Mouse (Mus musculus) CH12.LX (cell line): ENCODE results near the gene Larp7. TPM values are rescaled to one million over a fixed set of nuclear protein-coding genes. Genes with fewer than 3 reads are reported as not detected.

Experiments
- DNase-seq: peaks from one replicate; pipeline ENCODE4 v3.0.0-alpha.2; 2013; ENCODE audit errors: extremely low read depth
- H3K27ac ChIP-seq: 2 replicates; pipeline ENCODE4 v1.5.1; 2012; ENCODE audit warnings: low read depth, mild to moderate bottlenecking, control low read depth, moderate library complexity; ENCODE audit not compliant: insufficient read depth
- H3K27me3 ChIP-seq: replicated peaks from 2 replicates; pipeline ENCODE3; 2012; ENCODE audit warnings: inconsistent platforms
- H3K36me3 ChIP-seq, 2 experiments: replicated peaks in 1 of 2; 2 replicates each; pipeline versions ENCODE3 to v1.6.1; 2012; ENCODE audit warnings: inconsistent platforms in 1 of 2, low read length in 1 of 2, mild to moderate bottlenecking in 1 of 2, mixed read lengths in 1 of 2, moderate library complexity in 1 of 2; ENCODE audit not compliant: control insufficient read depth in 1 of 2, insufficient read depth in 1 of 2
- H3K4me1 ChIP-seq, 2 experiments: 2 replicates each; pipeline ENCODE4 v1.6.1; 2012; ENCODE audit warnings: inconsistent platforms in 1 of 2, moderate library complexity in 1 of 2; ENCODE audit not compliant: insufficient read depth in 2 of 2, control insufficient read depth in 1 of 2
- H3K4me2 ChIP-seq: 2 replicates; pipeline ENCODE4 v1.6.1; 2012; ENCODE audit warnings: low read depth, mild to moderate bottlenecking, control low read depth; ENCODE audit not compliant: poor library complexity, insufficient read depth, severe bottlenecking
- H3K4me3 ChIP-seq, 3 experiments: fragments of 150-350 bp in 1 of 3; sonication (generic) in 1 of 3; replicated peaks in 1 of 3; 2 replicates each; pipeline versions ENCODE3 to v1.5.1; 2011 to 2012; ENCODE audit warnings: low read depth in 2 of 3, low read length in 2 of 3, mild to moderate bottlenecking in 2 of 3, moderate library complexity in 2 of 3, control low read depth in 1 of 3, improper control_type of control experiment in 1 of 3, inconsistent platforms in 1 of 3, mixed read lengths in 1 of 3; ENCODE audit not compliant: poor library complexity in 1 of 3
- H3K79me2 ChIP-seq: replicated peaks from 2 replicates; pipeline ENCODE4 v1.6.1; 2012; ENCODE audit warnings: mild to moderate bottlenecking, moderate library complexity; ENCODE audit not compliant: control insufficient read depth, poor library complexity, insufficient read depth, severe bottlenecking; ENCODE audit errors: extremely low read depth
- H3K9ac ChIP-seq: 2 replicates; pipeline ENCODE4 v1.6.1; 2012; ENCODE audit warnings: low read depth, mild to moderate bottlenecking, control low read depth, moderate library complexity; ENCODE audit not compliant: insufficient read depth
- H3K9me3 ChIP-seq: replicated peaks from 2 replicates; pipeline ENCODE3; 2012; ENCODE audit warnings: low read length, inconsistent platforms, mixed read lengths
- CHD2 ChIP-seq: IDR thresholded peaks from 2 replicates; pipeline ENCODE4 v1.6.1; 2011; ENCODE audit warnings: low read length, improper control_type of control experiment
- CTCF ChIP-seq, 2 experiments: IDR thresholded peaks in 1 of 2; conservative IDR thresholded peaks in 1 of 2; 2 replicates each; pipeline ENCODE4 v1.5.1; 2011 to 2012; ENCODE audit warnings: low read depth in 2 of 2, low read length in 2 of 2, improper control_type of control experiment in 1 of 2, inconsistent platforms in 1 of 2, mild to moderate bottlenecking in 1 of 2, moderate library complexity in 1 of 2
- ELF1 ChIP-seq: IDR thresholded peaks from 2 replicates; pipeline ENCODE4 v1.6.1; 2014; ENCODE audit warnings: low read depth, mild to moderate bottlenecking, inconsistent platforms, low read length, improper control_type of control experiment
- EP300 ChIP-seq: IDR thresholded peaks from 2 replicates; pipeline ENCODE4 v1.6.1; 2011; ENCODE audit warnings: low read length, improper control_type of control experiment
- ETS1 ChIP-seq: conservative IDR thresholded peaks from 2 replicates; pipeline ENCODE4 v1.6.1; 2012; ENCODE audit warnings: low read depth, mild to moderate bottlenecking, inconsistent platforms, low read length, improper control_type of control experiment, moderate library complexity
- JUN ChIP-seq: IDR thresholded peaks from 2 replicates; pipeline ENCODE4 v1.6.1; 2011; ENCODE audit warnings: low read depth, mild to moderate bottlenecking, low read length, improper control_type of control experiment, moderate library complexity; ENCODE audit not compliant: insufficient read depth
- JUND ChIP-seq: conservative IDR thresholded peaks from 2 replicates; pipeline ENCODE4 v1.6.1; 2011; ENCODE audit warnings: low read depth, low read length, improper control_type of control experiment
- KAT2A ChIP-seq: IDR thresholded peaks from 2 replicates; pipeline ENCODE4 v1.6.1; 2012; ENCODE audit warnings: low read length, improper control_type of control experiment, inconsistent platforms; ENCODE audit not compliant: insufficient replicate concordance
- MAX ChIP-seq: IDR thresholded peaks from 2 replicates; pipeline ENCODE4 v1.6.1; 2011; ENCODE audit warnings: low read length, improper control_type of control experiment
- MAZ ChIP-seq: IDR thresholded peaks from 2 replicates; pipeline ENCODE4 v1.6.1; 2012; ENCODE audit warnings: low read depth, mild to moderate bottlenecking, inconsistent platforms, low read length, improper control_type of control experiment, moderate library complexity
- MXI1 ChIP-seq: IDR thresholded peaks from 2 replicates; pipeline ENCODE4 v1.6.1; 2011; ENCODE audit warnings: mild to moderate bottlenecking, low read depth, low read length, improper control_type of control experiment
- MYC ChIP-seq: IDR thresholded peaks from 2 replicates; pipeline ENCODE4 v1.6.1; 2011; ENCODE audit warnings: low read depth, mild to moderate bottlenecking, improper control_type of control experiment, low read length
- NRF1 ChIP-seq: IDR thresholded peaks from 2 replicates; pipeline ENCODE4 v1.6.1; 2014; ENCODE audit warnings: low read depth, mild to moderate bottlenecking, inconsistent platforms, low read length, improper control_type of control experiment, moderate library complexity
- POLR2A ChIP-seq: IDR thresholded peaks from 2 replicates; pipeline ENCODE4 v1.6.1; 2011; ENCODE audit warnings: low read depth, mild to moderate bottlenecking, improper control_type of control experiment, low read length
- POLR2AphosphoS2 ChIP-seq: IDR thresholded peaks from 2 replicates; pipeline ENCODE4 v1.6.1; 2011; ENCODE audit warnings: low read depth, low read length, improper control_type of control experiment
- RAD21 ChIP-seq: IDR thresholded peaks from 2 replicates; pipeline ENCODE4 v1.6.1; 2011; ENCODE audit warnings: low read depth, mild to moderate bottlenecking, low read length, improper control_type of control experiment, moderate library complexity
- RCOR1 ChIP-seq: conservative IDR thresholded peaks from 2 replicates; pipeline ENCODE4 v1.6.1; 2012; ENCODE audit warnings: low read depth, mild to moderate bottlenecking, inconsistent platforms, low read length, improper control_type of control experiment
- SMC3 ChIP-seq: IDR thresholded peaks from 2 replicates; pipeline ENCODE4 v1.6.1; 2011; ENCODE audit warnings: low read depth, low read length, improper control_type of control experiment
- TBP ChIP-seq: conservative IDR thresholded peaks from 2 replicates; pipeline ENCODE4 v1.6.1; 2011; ENCODE audit warnings: low read depth, low read length, improper control_type of control experiment
- TCF12 ChIP-seq: IDR thresholded peaks from 2 replicates; pipeline ENCODE4 v1.6.1; 2014; ENCODE audit warnings: low read depth, mild to moderate bottlenecking, inconsistent platforms, low read length, improper control_type of control experiment
- USF1 ChIP-seq: IDR thresholded peaks from 2 replicates; pipeline ENCODE4 v1.6.1; 2014; ENCODE audit warnings: low read depth, mild to moderate bottlenecking, inconsistent platforms, low read length, improper control_type of control experiment
- USF2 ChIP-seq: conservative IDR thresholded peaks from 2 replicates; pipeline ENCODE4 v1.6.1; 2011; ENCODE audit warnings: low read depth, low read length, improper control_type of control experiment
- dilution Hi-C: fragments of 300-500 bp; cut with MboI; formaldehyde crosslinking; loops from 2 replicates; pipeline ENCODE4 v1.14.3; 2020; ENCODE audit warnings: low sequenced_read_pairs; ENCODE audit not compliant: extremely low pct_unique_long_range_greater_than_20kb, extremely low pct_ligation_motif_present
- in situ Hi-C: fragments of 300-500 bp; cut with MboI; formaldehyde crosslinking; loops from 3 replicates; pipeline ENCODE4 v1.14.3; 2019; ENCODE audit warnings: low sequenced_read_pairs, low pct_ligation_motif_present, low pct_unique_long_range_greater_than_20kb, mixed read lengths
- polyA plus RNA-seq: library from polyadenylated mRNA; unstranded; fragments of >175 nt; gene quantifications from 2 replicates; pipeline ENCODE4 v1.2.1, GENCODE M21; 2012; ENCODE audit warnings: low read depth; ENCODE audit not compliant: insufficient read length
- total RNA-seq, 2 experiments: library from RNA; depleted of rRNA; stranded (reverse); fragments of 300-350 nt in 1 of 2; fragments of >200 nt in 1 of 2; gene quantifications; 2 replicates each; pipeline ENCODE4 v1.2.3; 2012 to 2014

The Larp7 gene
- total and polyA plus RNA-seq, 3 experiments: 28.9 to 70.6 (median 35.5) TPM

GRCm38 (mm10) chr3:127547882-127548281 is 5.3 kb downstream of the Larp7 start:
- Histone ChIP-seq H3K4me2 (no peak overlapping the region), H3K79me2 (peaks cover 7% of the 10 kb centered on the region; the same call in 1 of the 2 replicates), H3K4me3 (no peak overlapping the region), H3K27me3 (no peaks in the 10 kb centered on the region), H3K36me3 (peaks cover 16 to 36% of the 10 kb centered on the region in 2 experiments), H3K9me3 (no peaks in the 10 kb centered on the region), H3K4me1 (peaks cover 0 to 5% of the 10 kb centered on the region in 2 experiments; a peak in 2 of 4 replicates), H3K9ac (no peak overlapping the region), H3K27ac (no peak overlapping the region)
- in situ Hi-C loops: loop anchor here (25.0 kb wide), 1 partner anchor 211 kb away; no protein-coding TSS in a partner anchor
- DNase-seq: peak; percentile 53
- TF ChIP-seq CTCF (conservative IDR thresholded peaks at IDR 0.05 in 1 of 2, IDR thresholded peaks at IDR 0.05 in 1 of 2; ENCODE audit: low read depth in 2 of 2, low read length in 2 of 2) (peak in 1 of 2 experiments; percentile 67; a peak in 2 of 4 replicates), MYC (peak; percentile 80; the same call in 1 of the 2 replicates), POLR2A (no peak), RAD21 (peak; percentile 59), SMC3 (peak; percentile 57)
- dilution Hi-C loops: no loop called here

GRCm38 (mm10) chr3:127544610-127545121 is 8.5 kb downstream of the Larp7 start:
- dilution Hi-C loops: no loop called here
- TF ChIP-seq MAZ: no peak
- no peak for TF ChIP-seq MAX
- no peak for TF ChIP-seq TCF12
- TF ChIP-seq CHD2: no peak
- TF ChIP-seq ELF1: no peak
- TF ChIP-seq CTCF (conservative IDR thresholded peaks at IDR 0.05 in 1 of 2, IDR thresholded peaks at IDR 0.05 in 1 of 2; ENCODE audit: low read depth in 2 of 2, low read length in 2 of 2): no peak
- no peak for TF ChIP-seq JUND
- TF ChIP-seq KAT2A: no peak
- TF ChIP-seq RAD21: no peak
- TF ChIP-seq JUN: no peak
- TF ChIP-seq USF1: no peak
- TF ChIP-seq USF2: no peak
- no peak for TF ChIP-seq RCOR1
- TF ChIP-seq NRF1: no peak
- no peak for TF ChIP-seq ETS1
- TF ChIP-seq EP300: no peak
- no peak for TF ChIP-seq POLR2AphosphoS2
- no peak for TF ChIP-seq MXI1
- no peak for TF ChIP-seq TBP
- no peak for TF ChIP-seq MYC
- no peak for DNase-seq
- Histone ChIP-seq H3K4me1 (no peaks in the 10 kb centered on the region), H3K4me3 (no peak overlapping the region), H3K9ac (no peak overlapping the region), H3K27me3 (no peaks in the 10 kb centered on the region), H3K9me3 (no peaks in the 10 kb centered on the region), H3K79me2 (no peaks in the 10 kb centered on the region), H3K36me3 (peaks cover 20 to 52% of the 10 kb centered on the region in 2 experiments), H3K27ac (no peak overlapping the region), H3K4me2 (no peak overlapping the region)
- in situ Hi-C loops: loop anchor here (25.0 kb wide), 1 partner anchor 207 kb away; no protein-coding TSS in a partner anchor
